Mouse (Mus musculus) heart, adult 2 months (tissue): Measurements from ENCODE around the gene Slc50a1.
A peak's percentile ranks its signal among the peaks of the same experiment; 100 is the strongest.

Experiments used
- CTCF ChIP-seq: fragments of 200-600 bp; IDR thresholded peaks from 2 replicates; pipeline ENCODE4 v1.8.1; 2022; ENCODE audit warnings: antibody characterized with exemption, mild to moderate bottlenecking, moderate library complexity
- EP300 ChIP-seq: fragments of 200-500 bp; IDR thresholded peaks from 2 replicates; pipeline ENCODE4 v1.6.1; 2011; ENCODE audit warnings: low read depth, low read length, control low read depth; ENCODE audit not compliant: insufficient read depth
- POLR2A ChIP-seq: fragments of 200-500 bp; IDR thresholded peaks from 2 replicates; pipeline ENCODE4 v1.6.1; 2011; ENCODE audit warnings: mild to moderate bottlenecking, low read depth, low read length, control low read depth; ENCODE audit not compliant: insufficient read depth

GRCm38 (mm10) chr3:89270051-89270755 is at the start of gene Slc50a1:
- peak; percentile 89 for TF ChIP-seq POLR2A
- TF ChIP-seq CTCF, result peak; percentile 73
- peak; percentile 52 for TF ChIP-seq EP300
